In genomic region chr15:86305290-86305689, GRCm38 (mm10) we compare ENCODE assay signal across 20 mouse cellular contexts.
A peak's percentile ranks its signal among the peaks of the same experiment; 100 is the strongest.
DNase-seq lines count a peak whose midpoint lies in the region; TF ChIP-seq lines count a peak whose summit lies in the region.
"Had no signal": no experiment of that assay in that cellular context is flagged by ENCODE, and none has a peak within 500 bp of the region (broad histone marks: within the 10 kb centered on the region; RNA-seq: fewer than 3 reads in every experiment).

No protein-coding gene starts in this region.

- H3K27ac ChIP-seq in layer of hippocampus, adult 2 months = peak overlapping the region; percentile 84; the same call in 1 of the 2 replicates
- H3K27ac ChIP-seq: embryonic facial prominence, embryonic 10.5 days; embryonic facial prominence, embryonic 12.5 days; forebrain, embryonic 13.5 days; forebrain, embryonic 15.5 days had no signal

- no peak for TF ChIP-seq POLR2A in brain, embryonic 14.5 days (IDR thresholded peaks at IDR 0.05; ENCODE audit: borderline replicate concordance, extremely low read depth, insufficient read depth, insufficient read length, poor library complexity, severe bottlenecking)

- DNase-seq in layer of hippocampus, adult 2 months (ENCODE audit: low spot score in 2 of 2) = no peak
- DNase-seq in layer of hippocampus, postnatal 10 days (ENCODE audit: low spot score in 2 of 2) = no peak
- DNase-seq in thymus, postnatal 14 days = peak; percentile 38
- no peak for DNase-seq in thymus, postnatal 10 days (ENCODE audit: low spot score in 2 of 2)
- peak; percentile 41 for DNase-seq in brain, embryonic 14.5 days (ENCODE audit: low read depth)
- no peak for DNase-seq in cerebellum, adult 18-20 months
- DNase-seq: adrenal gland, adult 8-10 months; adrenal gland, postnatal 14 days; adrenal gland, postnatal 36 days; B cell, adult 2 months; cerebellum, adult 11 months; cerebellum, adult 2 months; cerebellum, adult 9-10 months; cerebellum, postnatal 10 days; cerebellum, postnatal 25 days; forebrain, postnatal 0 days had no signal

- H3K4me3 ChIP-seq in layer of hippocampus, adult 2 months = no peak overlapping the region
- H3K4me3 ChIP-seq: embryonic facial prominence, embryonic 10.5 days; embryonic facial prominence, embryonic 12.5 days; forebrain, embryonic 13.5 days; forebrain, embryonic 15.5 days had no signal

- no peak for TF ChIP-seq CTCF in layer of hippocampus, adult 2 months (conservative IDR thresholded peaks at IDR 0.05)
- TF ChIP-seq CTCF in brain, embryonic 14.5 days (IDR thresholded peaks at IDR 0.05; ENCODE audit: borderline replicate concordance, extremely low read depth, insufficient read depth, insufficient read length) = no peak

Comparison
In these comparisons a context has a peak if more than half of its experiments do, and no peak if none do; other contexts are left out.
1. DNase-seq: peak in thymus, postnatal 14 days (single experiment) and brain, embryonic 14.5 days (single experiment); none in layer of hippocampus, adult 2 months (0 of 2), layer of hippocampus, postnatal 10 days (0 of 2), thymus, postnatal 10 days (0 of 2) and cerebellum, adult 18-20 months (0 of 2).